Mouse (Mus musculus) megakaryocyte, adult 5-6 weeks (primary cell): ENCODE results near the gene D17H6S53E. TPM values are rescaled to one million over a fixed set of nuclear protein-coding genes. Genes with fewer than 3 reads are reported as not detected.
"Not testable (repeated sequence)": the region's sequence is repeated elsewhere in the genome, so short reads cannot be mapped to it uniquely, and the experiment has no call there.

Source experiments
- ATAC-seq: 2 replicates; pipeline ENCODE4 v1.8.0; 2016; ENCODE audit warnings: mild to moderate bottlenecking, inconsistent platforms; ENCODE audit not compliant: poor library complexity, severe bottlenecking
- total RNA-seq, 2 experiments: library from RNA; stranded (forward) in 1 of 2; stranded (reverse) in 1 of 2; fragments of 153-499, 151-499 nt in 1 of 2; fragments of 221-1000, 200-1000 nt in 1 of 2; gene quantifications; 2 replicates each; pipeline versions ENCODE4 v1.2.3 to v1.2.4; 2015 to 2017

Gene D17H6S53E
- total RNA-seq, 2 experiments from 2014 or later: 4.5 to 26.1 TPM

DNA sequence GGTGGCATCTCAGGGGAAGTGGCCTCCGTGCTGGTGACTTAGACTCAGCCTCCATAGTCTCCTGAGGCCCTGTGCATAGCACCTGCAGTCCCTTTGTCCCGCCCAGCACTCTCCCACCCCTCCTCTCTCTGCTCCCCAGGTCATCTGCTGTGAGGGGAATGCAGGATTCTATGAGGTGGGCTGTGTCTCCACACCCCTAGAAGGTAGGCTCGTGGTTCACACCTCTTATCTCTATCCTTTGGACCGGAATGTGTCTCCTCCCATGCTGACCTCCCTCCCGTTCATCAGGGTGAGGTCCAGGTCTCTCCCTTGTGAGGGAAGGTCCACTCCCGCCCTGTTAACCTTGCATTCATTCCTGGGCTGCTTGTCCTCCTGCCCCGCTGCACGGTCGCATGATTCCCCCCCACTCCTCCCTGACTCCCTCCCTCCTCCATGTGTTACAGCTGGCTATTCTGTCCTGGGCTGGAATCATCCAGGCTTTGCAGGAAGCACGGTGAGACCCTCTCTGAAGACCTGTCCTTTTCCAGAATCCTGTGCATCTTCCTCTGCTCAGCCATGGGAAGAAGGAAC lies 25.9 kb upstream of the D17H6S53E start:
- ATAC-seq: no peak

DNA sequence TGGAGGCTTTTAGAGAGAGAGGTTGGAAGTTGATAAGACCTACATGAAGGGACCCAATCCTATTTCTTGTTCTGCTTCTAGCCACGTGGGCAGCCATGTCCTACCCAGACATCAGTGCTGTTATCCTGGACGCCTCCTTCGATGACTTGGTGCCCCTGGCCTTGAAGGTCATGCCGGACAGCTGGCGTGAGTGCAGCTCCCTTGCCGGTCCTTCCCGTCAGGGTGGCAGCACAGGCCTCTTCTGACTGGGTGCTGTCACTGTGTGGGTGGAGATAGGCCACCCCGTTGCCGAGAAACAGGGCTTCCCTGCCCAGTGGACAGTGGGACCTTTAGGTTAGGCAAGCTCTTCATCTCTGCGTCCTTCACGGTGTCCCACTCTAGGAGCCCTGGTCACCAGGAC lies 25.0 kb upstream of the D17H6S53E start:
- no peak for ATAC-seq

DNA sequence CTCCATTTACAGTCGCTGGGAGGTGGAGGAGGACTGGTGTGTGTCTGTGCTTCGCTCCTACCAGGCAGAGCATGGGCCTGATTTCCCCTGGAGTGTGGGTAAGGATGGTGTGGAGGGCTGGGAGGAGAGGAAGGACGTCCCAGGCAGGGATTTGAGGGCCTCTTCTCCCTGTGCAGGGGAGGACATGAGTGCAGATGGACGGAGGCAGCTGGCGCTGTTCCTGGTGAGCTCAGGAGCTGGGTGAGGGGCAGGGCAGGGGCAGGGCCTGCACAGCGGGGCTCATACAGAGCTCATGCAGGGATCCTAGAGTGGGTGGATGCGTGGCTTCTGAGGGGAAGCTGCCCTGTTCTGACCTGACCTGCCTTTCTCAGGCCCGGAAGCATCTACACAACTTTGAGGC lies 23.9 kb upstream of the D17H6S53E start:
- no peak for ATAC-seq

DNA sequence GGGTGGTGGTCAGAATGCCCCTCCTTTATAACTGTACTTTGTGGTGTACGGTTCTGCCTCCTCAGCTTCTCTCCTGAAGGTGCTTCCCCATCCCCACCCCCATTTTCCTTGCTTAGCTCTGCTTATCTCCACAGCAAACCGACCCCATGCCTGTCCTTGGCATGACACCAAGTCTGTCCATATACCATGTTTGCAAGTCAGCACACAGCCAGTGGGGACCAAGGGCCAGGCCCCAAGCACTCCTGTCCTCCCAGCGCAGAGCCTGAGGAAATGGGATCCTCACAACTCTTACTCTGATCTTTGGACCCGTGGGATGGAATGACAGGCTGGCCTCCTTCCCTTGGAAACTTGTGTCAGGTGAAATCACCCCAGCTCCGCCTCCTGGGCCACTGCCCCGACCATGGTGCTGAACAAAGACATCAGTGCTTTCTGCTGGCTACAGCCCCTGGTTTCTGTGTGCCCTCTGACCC lies 22.9 kb upstream of the D17H6S53E start:
- ATAC-seq: no peak

DNA sequence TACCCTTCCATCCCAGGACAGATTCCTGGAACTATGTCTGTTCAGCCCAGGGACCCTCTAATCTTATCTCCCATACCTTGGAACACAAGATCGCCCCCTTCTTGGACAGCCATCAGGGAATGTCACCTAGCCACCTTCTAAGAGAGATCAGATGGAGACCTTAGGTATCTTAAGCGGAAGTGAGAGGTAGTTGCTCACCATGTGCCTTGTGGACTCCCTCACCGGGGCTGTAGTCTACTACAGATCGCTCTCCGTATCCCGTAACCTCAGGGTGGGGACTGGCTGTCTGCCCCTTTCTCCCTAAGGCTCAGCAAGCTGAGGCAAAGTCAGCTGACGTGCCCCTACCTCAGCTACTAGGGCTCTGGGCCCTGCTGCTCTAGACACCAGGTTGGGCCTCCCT lies 22.1 kb upstream of the D17H6S53E start:
- ATAC-seq: no peak

DNA sequence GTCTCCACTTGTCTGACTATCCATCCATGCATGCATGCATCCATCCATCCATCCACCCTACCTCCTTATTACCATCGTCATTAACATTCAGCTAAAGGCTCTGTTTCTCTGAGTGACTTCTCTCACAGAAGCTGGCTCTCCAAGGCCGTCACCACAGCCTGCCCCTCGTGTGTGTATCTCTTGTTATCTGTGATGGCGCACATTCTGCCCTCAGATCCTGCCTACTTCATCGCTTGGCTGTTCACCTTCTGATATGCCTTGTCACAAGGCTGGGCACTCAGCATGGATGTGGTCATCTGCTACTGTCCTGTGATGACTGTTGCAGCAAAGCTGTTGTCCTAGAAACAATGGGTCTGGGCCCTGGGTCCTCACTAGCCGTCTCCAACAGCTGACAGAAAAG lies 21.4 kb upstream of the D17H6S53E start:
- ATAC-seq: 0 out of 2 replicates have a peak, but pooled peaks have one; percentile 24

DNA sequence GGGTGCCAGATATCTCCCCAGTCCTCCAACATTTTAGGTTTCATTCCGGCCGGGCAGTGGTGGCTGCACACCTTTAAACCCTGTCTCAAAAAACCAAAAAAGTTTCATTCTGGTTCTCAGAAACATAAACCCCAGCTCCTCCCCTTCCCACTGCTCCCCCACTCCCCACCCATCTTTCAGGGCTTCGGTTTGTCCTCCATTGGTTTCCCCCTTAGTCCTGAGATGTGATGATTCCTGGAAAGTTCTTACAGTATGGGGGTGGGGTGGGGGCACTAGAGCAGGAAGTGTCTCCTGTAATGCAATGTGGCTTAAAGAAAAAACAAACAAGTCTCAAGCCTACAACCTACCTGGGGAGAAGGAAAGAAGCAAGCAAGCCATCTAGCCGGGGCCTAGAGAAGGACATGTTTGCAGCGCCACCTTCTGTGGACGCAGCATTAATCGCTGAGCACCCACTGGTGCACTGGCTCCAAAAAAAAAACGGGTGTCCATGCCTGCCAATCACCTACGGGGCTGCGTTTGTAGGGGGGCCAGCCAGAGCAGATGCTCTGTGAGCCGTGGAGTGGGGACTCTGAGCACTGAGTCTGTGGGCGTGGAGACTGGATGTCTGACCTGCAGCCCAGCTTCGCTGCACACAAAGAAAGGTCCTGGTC lies 20.3 kb upstream of the D17H6S53E start:
- peak; percentile 49; the same call in 1 of the 2 replicates for ATAC-seq

DNA sequence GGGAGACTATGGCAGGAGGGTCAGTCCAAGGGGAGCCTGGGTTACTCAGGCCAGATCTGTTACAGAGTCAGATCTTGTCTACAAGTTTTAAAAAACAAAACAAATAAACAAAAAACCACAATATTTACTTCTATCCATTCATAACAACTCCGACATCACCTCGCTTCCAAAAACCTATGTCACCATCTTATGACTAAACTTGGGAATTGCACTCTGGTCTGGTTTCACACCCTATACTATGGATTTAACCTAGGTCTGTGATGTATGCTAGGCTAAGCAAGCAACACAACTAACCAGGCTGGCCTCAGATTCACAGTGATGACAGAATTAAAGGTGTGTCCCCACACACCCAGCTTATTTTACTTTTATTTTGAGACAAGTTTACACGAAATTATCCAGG lies 19.7 kb upstream of the D17H6S53E start:
- no peak for ATAC-seq

DNA sequence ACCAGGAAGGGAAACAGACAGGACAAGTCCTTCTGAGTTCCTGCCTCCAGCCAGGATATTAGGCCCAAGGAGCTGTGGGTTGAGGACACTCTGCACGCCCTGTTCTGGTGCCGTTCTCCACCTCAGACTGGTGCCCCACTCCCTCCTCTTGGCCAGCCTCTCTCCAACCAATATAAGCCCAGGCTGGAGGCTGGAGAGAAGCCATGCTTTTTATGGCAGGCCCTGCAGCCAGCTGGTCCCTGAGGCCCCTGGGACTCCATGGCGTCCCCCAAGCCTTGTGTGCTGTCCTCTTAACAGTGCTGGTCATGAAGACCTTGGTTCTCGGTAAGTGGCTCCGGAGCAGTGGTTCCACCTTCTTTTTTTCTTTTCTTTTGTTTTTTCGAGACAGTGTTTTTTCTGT lies 18.1 kb upstream of the D17H6S53E start, which contains the start of gene Ly6g5c:
Gene Ly6g5c (plus strand): TSS at position 183 of the 400 bp plus-strand sequence.
- no peak for ATAC-seq

DNA sequence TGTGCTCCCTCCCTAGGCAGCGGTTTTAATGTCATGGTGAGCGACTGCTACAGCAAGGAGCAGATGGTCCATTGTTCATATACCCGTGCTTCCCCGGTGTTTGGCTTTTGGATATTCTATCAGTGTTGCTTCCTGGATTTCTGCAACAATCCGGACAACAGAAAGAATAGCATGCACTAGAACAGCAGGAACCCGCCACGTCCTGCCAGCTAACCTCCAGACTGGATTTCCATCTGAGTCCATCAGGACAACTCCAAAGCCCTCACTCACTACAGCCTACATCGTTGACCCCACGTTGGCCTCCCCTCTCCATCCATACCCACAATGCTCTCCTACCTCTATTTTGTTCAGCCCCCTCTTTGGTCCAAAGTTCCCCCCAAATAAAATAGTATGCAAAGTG lies 14.4 kb upstream of the D17H6S53E start:
- no peak for ATAC-seq

DNA sequence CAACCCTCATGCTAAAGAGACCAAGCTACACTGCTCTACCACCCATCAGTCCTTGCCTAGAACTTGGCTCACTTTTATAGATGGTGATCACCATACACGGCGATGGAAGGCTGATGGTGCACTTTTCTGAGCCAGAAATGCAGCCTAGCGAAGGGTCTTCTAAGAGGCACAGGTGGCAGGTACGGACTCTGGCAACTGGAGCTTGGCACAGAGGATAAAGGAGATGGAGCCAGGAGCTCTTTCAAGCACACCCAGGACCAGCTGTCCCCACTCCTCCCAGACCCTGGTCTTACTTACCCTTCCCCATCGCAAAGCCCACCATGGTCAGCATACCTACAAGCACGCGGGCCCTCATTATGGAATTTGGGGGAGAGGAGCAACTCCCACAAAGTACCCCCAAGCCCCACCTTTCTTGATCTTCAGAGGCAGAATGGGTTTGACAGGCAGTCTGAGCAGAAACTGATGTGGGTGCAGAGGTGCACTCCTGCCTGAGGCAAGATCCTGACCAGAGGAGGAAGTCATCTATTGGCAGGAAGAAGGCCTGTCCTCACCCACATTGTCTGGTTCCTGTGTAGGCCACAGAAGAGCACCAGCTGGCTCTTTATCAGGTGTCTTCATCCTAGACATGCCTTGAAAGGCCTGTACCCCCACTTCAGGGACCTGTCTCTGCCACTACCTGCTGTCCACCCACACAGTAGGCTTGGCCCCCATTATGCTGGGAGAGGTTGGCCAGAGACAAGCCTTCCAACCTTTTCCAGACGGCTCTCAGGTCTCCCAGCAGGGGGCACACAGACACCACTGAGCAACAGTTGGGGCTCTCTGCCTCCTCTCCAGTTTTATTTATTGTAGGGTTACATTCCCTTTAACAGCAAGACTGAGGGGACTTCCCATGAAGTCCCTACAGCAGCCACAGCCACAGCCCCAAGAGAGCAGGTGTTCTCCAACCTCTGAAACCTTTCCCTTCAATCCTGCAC lies 10.8 kb upstream of the D17H6S53E start, which contains the start of gene Ly6g5b:
Gene Ly6g5b (minus strand): TSS at position 383 of the 974 bp plus-strand sequence.
- peak; percentile 90 for ATAC-seq

DNA sequence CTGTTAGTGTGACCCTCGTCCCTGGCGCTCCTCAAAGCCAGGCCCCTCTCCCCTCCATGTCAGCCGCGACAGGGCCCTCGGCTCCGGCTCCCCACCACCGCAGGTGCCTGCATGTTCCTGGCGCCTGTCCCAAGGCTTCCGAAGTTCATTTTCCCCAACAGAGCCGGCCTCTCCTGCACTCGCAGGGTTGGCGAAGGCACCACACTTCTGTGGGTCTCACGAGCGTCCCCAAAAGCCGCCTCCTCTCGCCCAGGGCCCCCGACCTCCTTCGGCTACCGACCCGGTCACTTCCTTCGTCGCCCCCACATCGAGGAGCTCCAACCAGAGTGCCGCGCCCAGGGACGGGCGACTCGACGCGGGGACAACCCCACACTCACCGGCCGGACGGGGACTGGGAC lies 5.4 kb upstream of the D17H6S53E start:
- ATAC-seq: no peak

DNA sequence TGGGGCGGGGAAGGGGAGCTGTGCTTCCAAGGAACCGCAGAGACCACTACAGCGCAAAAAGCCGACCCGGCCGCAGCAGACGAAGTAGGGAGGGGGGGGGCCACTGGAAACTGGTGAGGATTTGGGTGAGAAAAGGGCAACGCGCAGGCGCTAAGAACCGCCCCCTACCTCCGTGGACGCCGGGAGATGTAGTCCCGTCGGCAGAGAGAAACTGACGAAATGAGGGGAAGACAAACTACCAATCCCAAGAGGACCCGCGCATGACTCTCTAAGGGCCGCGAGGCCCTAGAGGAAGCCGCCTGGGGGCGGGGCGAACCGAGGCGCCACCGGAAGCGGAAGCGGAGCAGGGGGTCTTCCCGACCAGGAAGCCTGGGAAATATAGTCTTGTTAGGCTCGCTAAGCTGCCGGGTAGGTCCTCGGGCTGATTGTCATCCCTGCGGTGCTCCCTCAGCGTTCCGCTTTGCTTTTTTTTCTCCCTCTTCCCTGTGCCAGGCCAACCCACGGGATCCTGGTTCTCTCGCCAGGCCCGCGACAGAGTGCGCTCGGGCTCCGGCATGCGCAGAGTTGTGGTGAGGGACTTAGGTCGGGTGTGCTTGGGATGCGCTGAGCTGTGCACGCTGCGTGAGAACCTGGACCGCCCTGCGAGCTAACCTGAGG lies 4.9 kb upstream of the D17H6S53E start, which contains the start of gene Gpank1:
Gene Gpank1 (plus strand): TSS at position 313 of the 657 bp plus-strand sequence.
- peak; percentile 92 for ATAC-seq

DNA sequence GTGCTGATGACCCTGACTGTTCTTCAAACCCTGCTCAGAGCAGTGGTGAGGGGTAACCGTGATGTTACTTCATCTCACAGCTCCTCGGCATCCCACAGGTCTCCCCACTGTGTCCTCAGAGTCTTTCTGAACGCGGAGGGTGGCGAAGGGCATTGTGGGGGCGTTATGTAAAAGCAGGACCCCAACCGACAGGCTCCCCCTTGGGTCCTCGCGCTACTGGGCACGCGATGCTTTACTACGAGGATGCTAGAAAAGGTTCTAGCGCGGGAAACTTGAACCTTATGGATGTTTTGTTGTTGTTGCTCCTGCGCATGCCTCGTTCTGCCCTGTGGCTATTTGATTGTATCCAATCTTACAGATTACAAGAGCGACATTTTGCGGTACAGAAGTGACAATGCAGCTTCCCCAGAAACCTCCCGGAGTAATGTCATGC lies 4.3 kb upstream of the D17H6S53E start, which contains the start of gene Csnk2b:
Gene Csnk2b (minus strand): TSS at position 183 of the 433 bp plus-strand sequence.
- no peak for ATAC-seq

DNA sequence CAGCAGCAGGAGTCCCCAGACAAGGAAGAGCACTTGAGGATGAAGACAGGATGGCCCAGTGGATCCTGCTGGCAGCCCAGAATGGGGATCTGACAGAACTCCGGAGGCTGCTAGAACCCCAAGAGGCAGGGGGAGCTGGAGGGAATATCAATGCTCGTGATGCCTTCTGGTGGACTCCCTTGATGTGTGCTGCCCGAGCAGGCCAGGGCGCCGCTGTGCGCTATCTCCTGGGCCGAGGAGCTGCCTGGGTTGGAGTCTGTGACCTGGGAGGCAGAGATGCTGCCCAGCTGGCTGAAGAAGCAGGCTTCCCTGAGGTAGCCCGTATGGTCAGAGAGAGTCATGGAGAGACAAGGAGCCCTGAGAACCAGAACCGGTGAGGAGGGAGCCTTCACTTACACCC lies 2.9 kb upstream of the D17H6S53E start:
- ATAC-seq: not testable (repeated sequence)

DNA sequence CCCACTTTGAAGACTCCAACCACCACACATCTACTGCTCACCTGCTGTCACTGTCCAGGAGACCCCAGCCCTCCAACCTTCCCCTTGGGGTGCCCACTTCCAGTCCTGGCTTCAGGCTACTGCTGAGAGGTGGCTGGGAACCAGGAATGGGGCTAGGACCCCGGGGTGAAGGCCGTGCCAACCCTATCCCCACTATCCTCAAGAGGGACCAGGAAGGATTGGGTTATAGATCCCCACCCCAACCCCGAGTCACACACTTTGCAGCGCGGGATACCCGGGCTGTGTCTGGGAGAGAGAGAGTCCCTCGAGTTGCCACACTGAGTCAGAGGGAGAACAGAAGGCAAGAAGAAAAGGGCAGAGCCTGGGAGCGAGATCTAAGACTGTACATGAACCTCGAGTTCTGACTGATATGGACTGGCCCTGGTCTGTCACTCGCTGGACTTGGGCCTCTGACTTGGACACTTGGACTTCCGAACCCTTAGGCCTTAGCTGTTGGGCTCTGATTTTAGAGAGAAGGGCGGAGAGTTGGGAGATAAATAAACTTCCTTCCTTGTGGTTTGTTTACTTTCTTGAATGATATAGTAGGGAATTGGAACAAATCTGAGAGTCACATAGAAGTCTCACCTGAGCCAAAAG lies 1.8 kb upstream of the D17H6S53E start:
- not testable (repeated sequence) for ATAC-seq

DNA sequence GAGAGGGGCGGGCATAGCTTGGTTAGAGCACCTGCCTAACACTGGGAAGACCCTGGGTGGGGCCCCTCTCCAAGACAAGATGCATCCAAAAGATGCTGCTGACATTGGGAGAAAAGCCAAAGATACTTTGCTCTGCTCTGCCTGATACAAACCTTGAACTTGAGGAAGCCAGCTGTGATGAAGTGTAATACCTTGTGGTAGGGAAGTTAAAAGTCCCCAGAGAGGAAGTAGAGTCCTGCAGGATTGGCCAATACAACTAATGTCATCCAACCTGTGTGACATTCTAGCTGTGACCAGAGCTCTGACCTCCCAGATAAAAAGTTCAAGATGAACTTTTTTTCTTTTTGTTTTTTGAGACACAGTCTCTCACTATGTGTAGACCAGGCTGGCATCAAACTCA lies 1.1 kb upstream of the D17H6S53E start:
- ATAC-seq: peak; percentile 42

DNA sequence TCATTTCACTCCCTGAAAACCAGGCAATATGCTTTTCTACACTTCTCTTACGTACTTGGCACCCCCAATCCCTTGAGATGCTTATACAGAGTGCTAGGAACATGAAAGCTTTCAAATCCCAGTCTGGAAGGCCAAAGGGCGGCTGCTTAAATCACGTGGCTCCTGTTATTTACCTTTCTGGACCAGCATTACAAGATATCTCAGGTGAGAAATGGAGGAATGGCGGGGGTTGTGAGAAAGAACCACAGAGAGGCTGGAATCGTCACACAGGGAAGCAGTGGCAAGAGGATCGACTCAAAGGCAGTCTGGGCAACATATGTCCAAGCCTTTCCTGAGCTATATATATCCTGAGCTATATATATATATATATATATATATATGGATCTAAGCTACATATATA lies 595 bp upstream of the D17H6S53E start:
- ATAC-seq: no peak

DNA sequence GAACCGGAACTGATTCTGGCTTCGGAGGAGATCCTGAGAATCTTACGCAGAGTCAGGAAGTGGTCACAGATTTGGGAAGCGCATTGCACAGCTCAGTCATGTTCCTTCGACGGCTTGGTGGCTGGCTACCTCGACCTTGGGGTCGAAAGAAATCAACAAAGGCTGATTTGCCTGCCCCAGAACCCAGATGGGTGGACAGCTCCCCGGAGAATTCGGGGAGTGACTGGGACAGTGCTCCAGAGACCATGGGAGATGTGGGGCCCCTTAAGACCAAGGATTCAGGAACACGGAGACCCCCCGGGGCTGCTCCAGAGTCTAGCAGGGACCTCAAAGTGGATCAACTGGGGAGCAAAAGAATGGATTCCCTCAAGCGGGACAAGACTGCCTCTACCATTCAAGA lies 844 bp downstream of the D17H6S53E start:
- ATAC-seq: peak; percentile 14; the same call in 1 of the 2 replicates

DNA sequence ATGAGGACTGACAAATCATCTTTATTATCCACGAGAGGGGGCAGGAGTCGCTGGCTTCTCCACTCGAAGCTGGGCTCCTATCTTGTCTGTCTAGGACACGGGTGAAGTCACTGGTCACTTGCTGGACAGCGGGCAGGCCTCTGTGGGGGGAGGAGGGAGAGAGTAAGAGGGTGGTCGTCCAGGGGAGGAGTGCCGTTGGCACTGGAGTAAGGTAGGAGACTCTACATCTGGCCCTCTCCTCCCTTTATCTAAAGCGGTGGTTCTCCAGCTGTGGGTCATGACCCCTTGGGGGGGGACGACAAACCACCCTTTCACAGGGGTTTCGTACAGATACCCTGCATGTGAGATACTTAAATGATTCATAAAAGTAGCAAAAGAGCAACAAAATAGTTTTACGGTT lies 2.8 kb downstream of the D17H6S53E start:
- ATAC-seq: no peak
